Mouse (Mus musculus) limb, embryonic 14.5 days (tissue): ENCODE results near the gene Notch1. TPM values are rescaled to one million over a fixed set of nuclear protein-coding genes. Genes with fewer than 3 reads are reported as not detected.

Source experiments
- ATAC-seq: fragments of 200-750 bp; cut with Nextera tagmentation; 2 replicates; pipeline ENCODE4 v1.8.0; 2017; ENCODE audit warnings: low read depth, moderate number of reproducible peaks, moderate TSS enrichment; ENCODE audit not compliant: low FRiP score
- DNase-seq: peaks from one replicate; pipeline ENCODE4 v3.0.0-alpha.2; 2015; ENCODE audit warnings: low spot score
- H3K27ac ChIP-seq: fragments of 300-500 bp; sonication (generic); replicated peaks from 2 replicates; pipeline ENCODE4 v1.5.1; 2014; ENCODE audit warnings: low read depth, mild to moderate bottlenecking, low read length, moderate library complexity, mixed read lengths
- H3K27me3 ChIP-seq: fragments of 300-500 bp; sonication (generic); 2 replicates; pipeline ENCODE4 v1.6.1; 2014; ENCODE audit warnings: low read length, mixed read lengths; ENCODE audit not compliant: control insufficient read depth, insufficient read depth
- H3K36me3 ChIP-seq: fragments of 300-500 bp; sonication (generic); 2 replicates; pipeline ENCODE4 v1.6.1; 2014; ENCODE audit warnings: mild to moderate bottlenecking, low read length, moderate library complexity, mixed read lengths; ENCODE audit not compliant: control insufficient read depth, insufficient read depth
- H3K4me1 ChIP-seq: fragments of 300-500 bp; sonication (generic); 2 replicates; pipeline ENCODE4 v1.6.1; 2014; ENCODE audit warnings: antibody characterized with exemption, low read length, mixed read lengths; ENCODE audit not compliant: control insufficient read depth, insufficient read depth
- H3K4me2 ChIP-seq: fragments of 300-500 bp; sonication (generic); replicated peaks from 2 replicates; pipeline ENCODE4 v1.6.1; 2014; ENCODE audit warnings: low read depth, mild to moderate bottlenecking, low read length, moderate library complexity; ENCODE audit not compliant: severe bottlenecking
- H3K4me3 ChIP-seq: fragments of 300-500 bp; sonication (generic); replicated peaks from 2 replicates; pipeline ENCODE4 v1.5.1; 2014; ENCODE audit warnings: low read length
- H3K9ac ChIP-seq: fragments of 300-500 bp; sonication (generic); 2 replicates; pipeline ENCODE4 v1.6.1; 2014; ENCODE audit warnings: mild to moderate bottlenecking, low read depth, low read length, moderate library complexity; ENCODE audit not compliant: severe bottlenecking
- H3K9me3 ChIP-seq: fragments of 300-500 bp; sonication (generic); 2 replicates; pipeline ENCODE4 v1.6.1; 2016; ENCODE audit warnings: low read length; ENCODE audit not compliant: control insufficient read depth
- POLR2A ChIP-seq: fragments of 200-500 bp; IDR thresholded peaks from 2 replicates; pipeline ENCODE4 v1.8.0; 2012; ENCODE audit warnings: inconsistent platforms, mild to moderate bottlenecking, moderate library complexity, borderline replicate concordance; ENCODE audit not compliant: insufficient read depth, insufficient read length; ENCODE audit errors: extremely low read depth
- WGBS: fragments of 180-500 bp; shearing (Covaris S2); extraction: QIAGEN DNeasy Blood & Tissue Kit; methylation state at CpG from one replicate; pipeline ENCODE4 v1.1.7; 2014; 5-methylcytosine and 5-hydroxymethylcytosine counted together
- polyA plus RNA-seq, 2 experiments: library from polyadenylated mRNA; depleted of rRNA in 1 of 2; stranded (reverse) in 1 of 2; unstranded in 1 of 2; fragments of >200 nt; fragmentation: Nextera tagmentation in 1 of 2; extraction: Ambion mirVana in 1 of 2; gene quantifications; 2 replicates each; pipeline versions ENCODE4 v1.2.1 to v1.2.3; 2012 to 2014

The Notch1 gene
- polyA plus RNA-seq, 2 experiments, result 28.1 to 44.5 TPM

GRCm38 (mm10) chr2:26470967-26471366 is 45.5 kb downstream of the Notch1 start:
- H3K27ac ChIP-seq, result no peak overlapping the region
- no peaks in the 10 kb centered on the region for H3K9me3 ChIP-seq
- 90% methylated on average over 17 of the region's 17 CpGs for WGBS
- TF ChIP-seq POLR2A, result no peak
- no peak overlapping the region for H3K4me3 ChIP-seq
- no peak for DNase-seq
- no peak overlapping the region for H3K4me2 ChIP-seq
- ATAC-seq, result no peak
- no peak overlapping the region for H3K9ac ChIP-seq
- H3K27me3 ChIP-seq, result no peaks in the 10 kb centered on the region
- H3K36me3 ChIP-seq, result peaks cover 93% of the 10 kb centered on the region
- no peaks in the 10 kb centered on the region for H3K4me1 ChIP-seq

DNA sequence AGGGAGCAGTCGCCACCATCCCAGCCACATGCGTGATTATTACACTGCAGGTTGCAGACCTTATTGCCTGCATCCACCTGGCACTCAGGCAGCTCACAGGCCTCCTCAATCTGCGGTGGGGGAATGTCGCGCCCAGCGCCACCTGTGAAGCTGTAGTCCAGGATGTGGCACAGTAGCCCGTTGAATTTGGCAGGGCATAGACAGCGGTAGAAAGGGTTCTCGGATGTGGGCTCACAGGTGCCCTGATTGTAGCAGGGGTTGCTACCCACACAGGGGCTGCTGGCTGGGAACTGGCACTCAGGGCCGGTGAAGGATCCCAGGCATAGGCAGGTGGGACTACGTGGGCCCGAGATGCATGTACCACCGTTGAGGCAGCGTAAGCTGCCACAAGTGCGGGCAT is 48.1 kb downstream of the Notch1 start:
- H3K27ac ChIP-seq, result no peak overlapping the region
- H3K4me3 ChIP-seq, result no peak overlapping the region
- ATAC-seq (no peak), DNase-seq (no peak)
- no peaks in the 10 kb centered on the region for H3K9me3 ChIP-seq
- no peak overlapping the region for H3K4me2 ChIP-seq
- WGBS, result 92% methylated on average over 15 of the region's 15 CpGs
- TF ChIP-seq POLR2A, result no peak
- H3K36me3 ChIP-seq, result peaks cover 93% of the 10 kb centered on the region
- no peak overlapping the region for H3K9ac ChIP-seq
- H3K4me1 ChIP-seq, result no peaks in the 10 kb centered on the region
- no peaks in the 10 kb centered on the region for H3K27me3 ChIP-seq

DNA sequence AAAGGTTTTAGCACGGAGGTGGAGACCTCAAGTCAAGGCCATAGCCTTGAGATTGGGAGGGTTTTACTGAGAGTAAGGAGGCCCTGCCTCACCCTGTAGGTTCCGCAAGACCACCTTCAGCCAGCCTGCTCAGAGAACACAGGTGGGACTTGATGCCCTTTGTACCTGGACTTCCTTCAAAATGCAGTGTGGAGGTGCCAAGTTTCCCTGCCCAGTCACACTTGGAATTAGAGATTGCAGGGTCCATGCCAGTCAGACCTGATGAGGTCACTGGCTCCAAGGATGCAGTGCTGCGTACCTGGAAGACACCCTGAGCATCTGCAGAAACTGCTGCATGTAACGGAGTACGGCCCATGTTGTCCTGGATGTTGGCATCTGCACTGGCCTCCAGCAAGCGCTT is 53.1 kb downstream of the Notch1 start:
- Histone ChIP-seq H3K4me2 (no peak overlapping the region), H3K4me1 (peaks cover 10% of the 10 kb centered on the region), H3K36me3 (peaks cover 86% of the 10 kb centered on the region), H3K27ac (no peak overlapping the region), H3K9ac (no peak overlapping the region), H3K27me3 (no peaks in the 10 kb centered on the region), H3K4me3 (no peak overlapping the region), H3K9me3 (no peaks in the 10 kb centered on the region)
- TF ChIP-seq POLR2A, result no peak
- DNase-seq (no peak), ATAC-seq (no peak)
- WGBS, result 93% methylated on average over 6 of the region's 6 CpGs

GRCm38 (mm10) chr2:26462980-26463379 is 53.5 kb downstream of the Notch1 start:
- TF ChIP-seq POLR2A, result no peak
- Histone ChIP-seq H3K27ac (no peak overlapping the region), H3K4me3 (no peak overlapping the region), H3K36me3 (peaks cover 86% of the 10 kb centered on the region), H3K27me3 (no peaks in the 10 kb centered on the region), H3K9ac (no peak overlapping the region), H3K9me3 (no peaks in the 10 kb centered on the region), H3K4me2 (no peak overlapping the region), H3K4me1 (peaks cover 11% of the 10 kb centered on the region)
- ATAC-seq, result no peak
- DNase-seq, result no peak
- 72% methylated on average over 3 of the region's 3 CpGs for WGBS

DNA sequence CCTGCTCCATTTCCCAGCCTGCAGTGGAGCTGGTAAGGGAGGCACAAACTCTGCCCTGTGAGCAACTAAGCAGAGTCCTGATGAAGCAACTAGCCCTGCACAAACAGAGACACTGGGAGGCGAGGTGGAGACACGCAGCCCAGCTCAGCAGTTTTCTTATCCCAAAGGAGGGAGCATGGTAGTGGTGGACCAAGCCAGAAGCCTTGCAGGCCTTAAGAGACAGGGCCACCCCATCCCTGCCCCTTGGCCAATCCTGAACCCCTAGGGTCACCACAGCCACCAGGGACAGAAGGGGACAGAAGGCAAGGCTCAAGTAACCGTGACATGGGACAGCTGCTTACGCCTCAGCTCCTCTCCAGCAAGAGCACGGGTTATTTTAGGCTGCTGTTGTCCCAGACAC is 54.8 kb downstream of the Notch1 start:
- no peak for TF ChIP-seq POLR2A
- Histone ChIP-seq H3K9ac (no peak overlapping the region), H3K4me2 (no peak overlapping the region), H3K36me3 (peaks cover 74% of the 10 kb centered on the region), H3K27me3 (no peaks in the 10 kb centered on the region), H3K9me3 (no peaks in the 10 kb centered on the region), H3K4me3 (no peak overlapping the region), H3K4me1 (peaks cover 11% of the 10 kb centered on the region), H3K27ac (no peak overlapping the region)
- ATAC-seq, result no peak
- DNase-seq, result no peak
- WGBS, result 81% methylated on average over 5 of the region's 5 CpGs

GRCm38 (mm10) chr2:26460837-26461236 is 55.6 kb downstream of the Notch1 start:
- Histone ChIP-seq H3K9me3 (no peaks in the 10 kb centered on the region), H3K4me1 (peaks cover 11% of the 10 kb centered on the region), H3K27me3 (no peaks in the 10 kb centered on the region), H3K27ac (no peak overlapping the region), H3K4me3 (no peak overlapping the region), H3K4me2 (no peak overlapping the region), H3K36me3 (peaks cover 70% of the 10 kb centered on the region), H3K9ac (no peak overlapping the region)
- no peak for TF ChIP-seq POLR2A
- WGBS, result 83% methylated on average over 13 of the region's 13 CpGs
- ATAC-seq, result no peak
- DNase-seq, result no peak
